26 mouse cellular contexts compared by ENCODE assay signal in genomic region chr9:70315130-70315529, GRCm38 (mm10).
DNase-seq lines count a peak whose midpoint lies in the region; ATAC-seq and TF ChIP-seq lines count a peak whose summit lies in the region.
"Had no signal": no experiment of that assay in that cellular context is flagged by ENCODE, and none has a peak within 500 bp of the region (broad histone marks: within the 10 kb centered on the region; RNA-seq: fewer than 3 reads in every experiment).

No protein-coding gene starts in this region.

- H3K36me3 ChIP-seq in lung, embryonic 16.5 days (ENCODE audit: control insufficient read depth, insufficient read depth, low read length): 0 out of 2 replicates have a peak, but pooled peaks cover 2% of the 10 kb centered on the region
- H3K36me3 ChIP-seq: embryonic facial prominence, embryonic 12.5 days; midbrain, embryonic 13.5 days; neural tube, embryonic 13.5 days had no signal

- H3K4me3 ChIP-seq in lung, embryonic 16.5 days (ENCODE audit: low read length): no peak overlapping the region
- H3K4me3 ChIP-seq in bone marrow macrophage, adult 2 months (ENCODE audit: insufficient read depth, low read length): no peak overlapping the region
- H3K4me3 ChIP-seq: embryonic facial prominence, embryonic 12.5 days; heart, embryonic 12.5 days; layer of hippocampus, adult 2 months; limb, embryonic 12.5 days; midbrain, embryonic 13.5 days; neural tube, embryonic 13.5 days had no signal

- no peaks in the 10 kb centered on the region for H3K9me3 ChIP-seq in lung, embryonic 16.5 days (ENCODE audit: control insufficient read depth, low read length)
- H3K9me3 ChIP-seq: embryonic facial prominence, embryonic 12.5 days; heart, embryonic 12.5 days; limb, embryonic 12.5 days; midbrain, embryonic 13.5 days; neural tube, embryonic 13.5 days had no signal

- 33% methylated on average over 4 of the region's 4 CpGs for WGBS in lung, embryonic 16.5 days

- H3K4me1 ChIP-seq in lung, embryonic 16.5 days (replicated peaks; ENCODE audit: control insufficient read depth, insufficient read depth, low read length): peaks cover 4% of the 10 kb centered on the region
- peaks cover 54% of the 10 kb centered on the region for H3K4me1 ChIP-seq in bone marrow macrophage, adult 2 months (ENCODE audit: control insufficient read depth, insufficient read depth, low read length)
- H3K4me1 ChIP-seq: embryonic facial prominence, embryonic 12.5 days; neural tube, embryonic 13.5 days had no signal

- DNase-seq in frontal cortex, adult 2 months (ENCODE audit: extremely low spot score in 1 of 2, low spot score in 1 of 2): no peak
- DNase-seq in heart, postnatal 10 days: peak; percentile 14 to 18
- no peak for DNase-seq in heart, postnatal 36 days
- DNase-seq in lung, postnatal 36 days: no peak
- DNase-seq: adrenal gland, postnatal 14 days; cerebellum, adult 11 months; cerebellum, postnatal 10 days; forebrain, postnatal 0 days; kidney, postnatal 10 days; liver, postnatal 0 days; retina, postnatal 1 day; right cerebral cortex, postnatal 25 days; thymus, postnatal 25 days had no signal

- no peak for TF ChIP-seq POLR2A in bone marrow macrophage, adult 2 months (IDR thresholded peaks at IDR 0.05; ENCODE audit: borderline replicate concordance, low read depth, low read length)

- no peaks in the 10 kb centered on the region for H3K27me3 ChIP-seq in lung, embryonic 16.5 days (ENCODE audit: control insufficient read depth, insufficient read depth, low read depth, low read length)
- H3K27me3 ChIP-seq: embryonic facial prominence, embryonic 12.5 days; heart, embryonic 12.5 days; limb, embryonic 12.5 days; midbrain, embryonic 13.5 days; neural tube, embryonic 13.5 days had no signal

- H3K9ac ChIP-seq in lung, embryonic 16.5 days (ENCODE audit: low read length): no peak overlapping the region
- H3K9ac ChIP-seq: embryonic facial prominence, embryonic 12.5 days; forebrain, postnatal 0 days; heart, embryonic 12.5 days; limb, embryonic 12.5 days; liver, postnatal 0 days; midbrain, embryonic 13.5 days; neural tube, embryonic 13.5 days had no signal

- no peak overlapping the region for H3K4me2 ChIP-seq in lung, embryonic 16.5 days (ENCODE audit: low read depth, low read length)
- H3K4me2 ChIP-seq: embryonic facial prominence, embryonic 12.5 days; heart, embryonic 12.5 days; limb, embryonic 12.5 days; liver, embryonic 11.5 days; midbrain, embryonic 13.5 days; neural tube, embryonic 13.5 days had no signal

- peak; percentile 53; the same call in 1 of the 2 replicates for ATAC-seq in frontal cortex, adult (ENCODE audit: low TSS enrichment)
- ATAC-seq in lung, embryonic 16.5 days (ENCODE audit: low read depth): peak; percentile 31; the same call in 1 of the 2 replicates
- ATAC-seq in inflammation-experienced regulatory T-cells, adult 6 months: no peak
- ATAC-seq: forebrain, postnatal 0 days; hindbrain, postnatal 0 days; intestine, postnatal 0 days; liver, postnatal 0 days; midbrain, embryonic 13.5 days had no signal

- no peak for TF ChIP-seq CTCF in bone marrow macrophage, adult 2 months (IDR thresholded peaks at IDR 0.05; ENCODE audit: low read depth, low read length)

- intact Hi-C loops in heart, postnatal 10 days (cut with DNase I): loop anchor here (2.0 kb wide), 1 partner anchor 50 kb away; no protein-coding TSS in a partner anchor
- intact Hi-C loops in heart, postnatal 36 days (cut with DNase I): no loop called here

- peak overlapping the region; percentile 64 for H3K27ac ChIP-seq in lung, embryonic 16.5 days (ENCODE audit: low read length)
- H3K27ac ChIP-seq in bone marrow macrophage, adult 2 months (ENCODE audit: insufficient read depth, low read depth, low read length): peak overlapping the region; percentile 68
- H3K27ac ChIP-seq: embryonic facial prominence, embryonic 12.5 days; hindbrain, postnatal 0 days; layer of hippocampus, adult 2 months; limb, embryonic 12.5 days; midbrain, embryonic 13.5 days; neural tube, embryonic 13.5 days had no signal

Comparison
In these comparisons a context has a peak if more than half of its experiments do, and no peak if none do; other contexts are left out.
1. DNase-seq: peak in heart, postnatal 10 days (2 of 2); none in frontal cortex, adult 2 months (0 of 2), heart, postnatal 36 days (0 of 2) and lung, postnatal 36 days (single experiment).